Mouse (Mus musculus) adrenal gland, postnatal 14 days (tissue): ENCODE results near the gene Apol8. TPM values are rescaled to one million over a fixed set of nuclear protein-coding genes. Genes with fewer than 3 reads are reported as not detected.

Experiments used
- DNase-seq: peaks from one replicate; pipeline ENCODE4 v3.0.0; 2021; ENCODE audit warnings: mixed read lengths
- long read RNA-seq, 2 experiments: library from polyadenylated mRNA; stranded (forward); transcript quantifications; one replicate each; pipeline ENCODE4 v2.0.0; 2021
- total RNA-seq: library from RNA; stranded (reverse); gene quantifications from 2 replicates; pipeline ENCODE4 v1.2.3, GENCODE M21; 2021

The Apol8 gene
- 0.30 and 1.7 TPM in 2 replicates for total RNA-seq
- long read RNA-seq, experiment 1, result 0 reads
- long read RNA-seq, experiment 2, partial matches to known transcripts, result 0 of 1 reads
- long read RNA-seq, experiment 2, other reads (novel, unspliced or antisense), result 1 of 1 reads

GRCm38 (mm10) chr15:77756848-77757247, at the start of gene Apol8:
TSS of gene Apol8 (minus strand) at chr15:77757003.
- peak; percentile 77 for DNase-seq

GRCm38 (mm10) chr15:77805657-77806056, 48.9 kb upstream of the Apol8 start:
- no peak for DNase-seq

GRCm38 (mm10) chr15:77804949-77805348, 48.1 kb upstream of the Apol8 start:
- no peak for DNase-seq

GRCm38 (mm10) chr15:77804460-77804859, 47.7 kb upstream of the Apol8 start:
- no peak for DNase-seq

- DNase-seq, result no peak
Measured at GRCm38 (mm10) chr15:77803747-77804146, 46.9 kb upstream of the Apol8 start.

- DNase-seq, result no peak
Measured at GRCm38 (mm10) chr15:77802992-77803391, 46.2 kb upstream of the Apol8 start.

- DNase-seq, result no peak
Measured at GRCm38 (mm10) chr15:77801188-77801587, 44.4 kb upstream of the Apol8 start.

GRCm38 (mm10) chr15:77800511-77800910, 43.7 kb upstream of the Apol8 start:
- peak; percentile 90 for DNase-seq

- DNase-seq, result no peak
Measured at GRCm38 (mm10) chr15:77799491-77800474, 43.0 kb upstream of the Apol8 start.

- peak; percentile 64 for DNase-seq
Measured at GRCm38 (mm10) chr15:77798664-77799490, 42.1 kb upstream of the Apol8 start.

GRCm38 (mm10) chr15:77797609-77798411, 41.0 kb upstream of the Apol8 start:
- DNase-seq, result peak; percentile 86

- DNase-seq, result no peak
Measured at GRCm38 (mm10) chr15:77796409-77797035, 39.7 kb upstream of the Apol8 start.

GRCm38 (mm10) chr15:77794908-77795356, 38.1 kb upstream of the Apol8 start:
- no peak for DNase-seq

- no peak for DNase-seq
Measured at GRCm38 (mm10) chr15:77794138-77794907, 37.5 kb upstream of the Apol8 start.

GRCm38 (mm10) chr15:77793554-77793953, 36.8 kb upstream of the Apol8 start:
- no peak for DNase-seq

GRCm38 (mm10) chr15:77793094-77793493, 36.3 kb upstream of the Apol8 start:
- no peak for DNase-seq

GRCm38 (mm10) chr15:77792056-77792455, 35.3 kb upstream of the Apol8 start:
- no peak for DNase-seq

GRCm38 (mm10) chr15:77790656-77791405, 34.0 kb upstream of the Apol8 start:
- no peak for DNase-seq

- no peak for DNase-seq
Measured at GRCm38 (mm10) chr15:77789186-77789585, 32.4 kb upstream of the Apol8 start.

GRCm38 (mm10) chr15:77788356-77788755, 31.6 kb upstream of the Apol8 start:
- DNase-seq, result no peak
